Comparison of ENCODE assay signal across 1 mouse cellular context in the genomic region with DNA sequence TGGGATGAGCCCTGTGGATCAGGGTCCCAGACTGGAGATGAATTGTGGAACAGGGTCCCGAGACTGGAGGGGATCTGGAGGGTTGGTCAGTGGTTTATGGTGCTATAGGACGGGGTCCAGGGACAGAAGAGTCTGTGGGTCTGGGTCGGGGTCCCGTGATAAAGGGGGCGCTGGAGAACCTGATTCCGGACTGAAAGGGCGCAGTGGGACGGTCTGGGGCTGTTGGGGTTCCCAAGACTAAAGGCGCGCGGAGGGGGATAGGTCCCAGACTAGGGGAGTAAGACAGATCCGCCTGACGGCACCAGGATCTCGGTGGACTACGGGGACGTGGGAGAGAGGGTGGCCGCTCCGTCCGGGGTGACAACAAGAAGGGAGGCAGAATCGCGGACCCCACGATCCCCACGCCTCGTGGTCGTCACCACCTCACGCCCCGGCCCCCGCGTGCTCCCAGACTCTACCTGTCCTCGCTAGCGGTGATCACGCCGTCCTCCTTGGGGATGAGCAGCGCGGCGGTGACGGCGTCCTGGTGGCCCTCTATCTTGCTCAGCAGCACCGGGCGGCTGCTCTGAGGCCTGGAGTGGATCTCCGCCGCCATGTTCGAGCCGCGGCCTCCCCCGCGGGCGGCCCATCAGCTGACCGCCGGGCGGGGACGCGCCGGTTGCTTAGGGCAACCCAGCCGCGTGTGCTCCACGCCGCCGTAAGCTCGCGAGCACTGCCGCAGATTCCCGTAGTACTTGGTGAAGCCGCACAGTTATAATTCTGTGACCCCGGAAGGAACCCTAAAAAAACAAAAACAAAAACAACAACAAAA.
A peak's percentile ranks its signal among the peaks of the same experiment; 100 is the strongest.
TF ChIP-seq lines count a peak whose summit lies in the region.

No protein-coding gene starts in this region.

TF ChIP-seq in myocyte, 11 proteins besides CTCF, POLR2A, EP300 and RAD21 (continued from another document):
- peak in 1 of 3 experiments; percentile 36 for TF ChIP-seq MYOD1 (IDR thresholded peaks at IDR 0.05; ENCODE audit: control insufficient read depth in 1 of 3, insufficient read length in 2 of 3, low read depth in 2 of 3)
